Mouse (Mus musculus) myocyte (in vitro differentiated cells): ENCODE results near the gene Bsnd.

Source experiments
- CEBPB ChIP-seq: IDR thresholded peaks from 2 replicates; pipeline ENCODE4 v1.6.1; 2011; ENCODE audit warnings: mild to moderate bottlenecking, moderate library complexity; ENCODE audit not compliant: poor library complexity, insufficient read depth, severe bottlenecking
- POLR2A ChIP-seq: IDR thresholded peaks from one replicate; pipeline ENCODE4 v1.6.1; 2011; ENCODE audit warnings: low read depth, mild to moderate bottlenecking, control low read depth, moderate library complexity; ENCODE audit not compliant: insufficient read length

GRCm38 (mm10) chr4:106539756-106540155 is 47.7 kb upstream of the Bsnd start:
- TF ChIP-seq CEBPB, result no peak
- no peak for TF ChIP-seq POLR2A
